Mouse (Mus musculus) hindbrain, postnatal 0 days (tissue): ENCODE measurements around the gene Cdk17. TPM values are rescaled to one million over a fixed set of nuclear protein-coding genes. Genes with fewer than 3 reads are reported as not detected.

Source experiments
- ATAC-seq: fragments of 200-750 bp; cut with Nextera tagmentation; 2 replicates; pipeline ENCODE4 v1.8.0; 2017; ENCODE audit warnings: mild to moderate bottlenecking, moderate TSS enrichment, moderate library complexity
- DNase-seq: peaks from one replicate; pipeline ENCODE4 v3.0.0-alpha.2; 2015; ENCODE audit warnings: low spot score
- H3K27ac ChIP-seq: fragments of 300-500 bp; sonication (generic); 2 replicates; pipeline ENCODE4 v1.5.1; 2014; ENCODE audit warnings: mild to moderate bottlenecking
- H3K27me3 ChIP-seq: fragments of 300-500 bp; sonication (generic); 2 replicates; pipeline ENCODE4 v1.6.1; 2014; ENCODE audit warnings: low read length, mixed read lengths; ENCODE audit not compliant: insufficient read depth
- H3K36me3 ChIP-seq: fragments of 300-500 bp; sonication (generic); 2 replicates; pipeline ENCODE4 v1.6.1; 2014; ENCODE audit warnings: low read length, mixed read lengths; ENCODE audit not compliant: insufficient read depth
- H3K4me1 ChIP-seq: fragments of 300-500 bp; sonication (generic); 2 replicates; pipeline ENCODE4 v1.6.1; 2014; ENCODE audit warnings: antibody characterized with exemption, low read length, mixed read lengths; ENCODE audit not compliant: insufficient read depth
- H3K4me2 ChIP-seq: fragments of 300-500 bp; sonication (generic); 2 replicates; pipeline ENCODE4 v1.6.1; 2014; ENCODE audit warnings: low read depth, mild to moderate bottlenecking, low read length, moderate library complexity, mixed read lengths
- H3K4me3 ChIP-seq: fragments of 300-500 bp; sonication (generic); 2 replicates; pipeline ENCODE4 v1.5.1; 2014; ENCODE audit warnings: low read length
- H3K9ac ChIP-seq: fragments of 300-500 bp; sonication (generic); replicated peaks from 2 replicates; pipeline ENCODE4 v1.6.1; 2014; ENCODE audit warnings: mild to moderate bottlenecking, low read length, moderate library complexity, mixed read lengths
- H3K9me3 ChIP-seq: fragments of 300-500 bp; sonication (generic); 2 replicates; pipeline ENCODE4 v1.6.1; 2016; ENCODE audit warnings: low read length, mixed read lengths
- CTCF ChIP-seq: IDR thresholded peaks from 2 replicates; pipeline ENCODE4 v1.5.1; 2016; ENCODE audit warnings: antibody characterized with exemption, control low read depth, low read depth
- WGBS: fragments of 180-500 bp; shearing (Covaris S2); extraction: QIAGEN DNeasy Blood & Tissue Kit; methylation state at CpG from one replicate; pipeline ENCODE4 v1.1.7; 2014; 5-methylcytosine and 5-hydroxymethylcytosine counted together
- polyA plus RNA-seq: library from polyadenylated mRNA; unstranded; fragments of >200 nt; fragmentation: Nextera tagmentation; extraction: Ambion mirVana; gene quantifications from 2 replicates; pipeline ENCODE4 v1.2.1, GENCODE M21; 2015
- total RNA-seq: library from RNA; depleted of rRNA; stranded (reverse); fragments of >200 nt; gene quantifications from 2 replicates; pipeline ENCODE4 v1.2.3, GENCODE M21; 2014

The Cdk17 gene
- total and polyA plus RNA-seq, 2 experiments from 2014 or later, result 32.6 to 63.3 TPM

- Histone ChIP-seq H3K4me3 (no peak overlapping the region), H3K4me2 (no peak overlapping the region), H3K27me3 (no peaks in the 10 kb centered on the region), H3K9me3 (no peaks in the 10 kb centered on the region), H3K36me3 (no peaks in the 10 kb centered on the region), H3K27ac (no peak overlapping the region), H3K4me1 (no peaks in the 10 kb centered on the region), H3K9ac (no peak overlapping the region)
- no peak for ATAC-seq
- WGBS, result 83% methylated on average over 11 of the region's 11 CpGs
- no peak for DNase-seq
- TF ChIP-seq CTCF, result no peak
These were observed 19.2 kb downstream of the Cdk17 start for GRCm38 (mm10) chr10:93179669-93180460.

- Histone ChIP-seq H3K27ac (no peak overlapping the region), H3K4me1 (peaks cover 4% of the 10 kb centered on the region; the same call in 1 of the 2 replicates), H3K9ac (no peak overlapping the region), H3K4me3 (no peak overlapping the region), H3K27me3 (no peaks in the 10 kb centered on the region), H3K9me3 (no peaks in the 10 kb centered on the region), H3K4me2 (no peak overlapping the region), H3K36me3 (no peaks in the 10 kb centered on the region)
- TF ChIP-seq CTCF, result no peak
- DNase-seq (no peak), ATAC-seq (no peak)
- 82% methylated on average over 8 of the region's 8 CpGs for WGBS
These were observed 23.8 kb downstream of the Cdk17 start for GRCm38 (mm10) chr10:93184351-93184976.

- H3K36me3 ChIP-seq, result no peaks in the 10 kb centered on the region
- ATAC-seq (no peak), DNase-seq (no peak)
- WGBS, result 39% methylated on average over 10 of the region's 10 CpGs
- no peaks in the 10 kb centered on the region for H3K9me3 ChIP-seq
- peaks cover 4% of the 10 kb centered on the region; the same call in 1 of the 2 replicates for H3K4me1 ChIP-seq
- H3K4me3 ChIP-seq, result no peak overlapping the region
- no peak overlapping the region for H3K27ac ChIP-seq
- H3K27me3 ChIP-seq, result no peaks in the 10 kb centered on the region
- TF ChIP-seq CTCF, result no peak
- H3K4me2 ChIP-seq, result no peak overlapping the region
- no peak overlapping the region for H3K9ac ChIP-seq
These were observed 27.8 kb downstream of the Cdk17 start for GRCm38 (mm10) chr10:93188440-93188999.

GRCm38 (mm10) chr10:93190475-93191262, 30.0 kb downstream of the Cdk17 start:
- Histone ChIP-seq H3K27ac (no peak overlapping the region), H3K27me3 (no peaks in the 10 kb centered on the region), H3K9me3 (no peaks in the 10 kb centered on the region), H3K36me3 (no peaks in the 10 kb centered on the region), H3K4me1 (peaks cover 5% of the 10 kb centered on the region; the same call in 1 of the 2 replicates), H3K4me3 (no peak overlapping the region), H3K9ac (no peak overlapping the region), H3K4me2 (no peak overlapping the region)
- WGBS, result 78% methylated on average over 8 of the region's 8 CpGs
- ATAC-seq (0 out of 2 replicates have a peak, but pooled peaks have one; percentile 18), DNase-seq (no peak)
- TF ChIP-seq CTCF, result no peak

GRCm38 (mm10) chr10:93197092-93197491, 36.4 kb downstream of the Cdk17 start:
- Histone ChIP-seq H3K9ac (no peak overlapping the region), H3K36me3 (no peaks in the 10 kb centered on the region; the same call in 1 of the 2 replicates), H3K27ac (no peak overlapping the region), H3K4me1 (peaks cover 11% of the 10 kb centered on the region; the same call in 1 of the 2 replicates), H3K27me3 (no peaks in the 10 kb centered on the region), H3K9me3 (no peaks in the 10 kb centered on the region), H3K4me3 (no peak overlapping the region), H3K4me2 (no peak overlapping the region)
- TF ChIP-seq CTCF, result no peak
- DNase-seq (no peak), ATAC-seq (no peak)
- 77% methylated on average over 6 of the region's 6 CpGs for WGBS

GRCm38 (mm10) chr10:93198958-93199357, 38.3 kb downstream of the Cdk17 start:
- Histone ChIP-seq H3K4me3 (no peak overlapping the region), H3K4me1 (peaks cover 11% of the 10 kb centered on the region; the same call in 1 of the 2 replicates), H3K9me3 (no peaks in the 10 kb centered on the region), H3K27me3 (no peaks in the 10 kb centered on the region), H3K9ac (no peak overlapping the region), H3K27ac (no peak overlapping the region), H3K36me3 (no peaks in the 10 kb centered on the region; the same call in 1 of the 2 replicates), H3K4me2 (no peak overlapping the region)
- WGBS, result 88% methylated on average over 3 of the region's 3 CpGs
- no peak for TF ChIP-seq CTCF
- no peak for ATAC-seq
- no peak for DNase-seq
